Mouse (Mus musculus): Measurements from ENCODE around the gene Tsc22d1.

The Tsc22d1 gene

GRCm38 (mm10) chr14:76555263-76556030 lies 140.7 kb downstream of the Tsc22d1 start:
- in situ Hi-C loops (cut with MboI, MseI): no loop called here

- in situ Hi-C loops (cut with MboI, MseI): no loop called here
These were observed 141.5 kb downstream of the Tsc22d1 start for GRCm38 (mm10) chr14:76556031-76556851.

GRCm38 (mm10) chr14:76556852-76557208 lies 142.1 kb downstream of the Tsc22d1 start, which contains the start of gene Serp2:
Serp2 (minus strand) TSS chr14:76556889.
- in situ Hi-C loops (cut with MboI, MseI): no loop called here
